In genomic region chr8:126096636-126097170, GRCm38 (mm10) we compare ENCODE assay signal across 25 mouse cellular contexts.
A peak's percentile ranks its signal among the peaks of the same experiment; 100 is the strongest.
DNase-seq lines count a peak whose midpoint lies in the region.
"Had no signal": no experiment of that assay in that cellular context is flagged by ENCODE, and none has a peak within 500 bp of the region (broad histone marks: within the 10 kb centered on the region; RNA-seq: fewer than 3 reads in every experiment).

No protein-coding gene starts in this region.

- H3K4me3 ChIP-seq in heart, embryonic 10.5 days, result no peak overlapping the region
- H3K4me3 ChIP-seq: erythroblast, embryonic 14.5 days; heart, adult 2 months; limb, embryonic 13.5 days; lung, embryonic 15.5 days; midbrain, embryonic 10.5 days; midbrain, embryonic 15.5 days; neural tube, embryonic 15.5 days had no signal

- DNase-seq in heart, embryonic 10.5 days (ENCODE audit: low spot score), result peak; percentile 58
- DNase-seq in heart, adult 8-10 months (ENCODE audit: low spot score), result no peak
- peak; percentile 40 to 71 for DNase-seq in left cerebral cortex, postnatal 25 days (ENCODE audit: low spot score in 2 of 2)
- DNase-seq in left cerebral cortex, adult 8-10 months (ENCODE audit: low spot score in 2 of 2), result no peak
- peak; percentile 38 to 56 for DNase-seq in left cerebral cortex, postnatal 36 days (ENCODE audit: low spot score in 2 of 2)
- DNase-seq in right cerebral cortex, postnatal 25 days, result peak; percentile 34
- DNase-seq in gastrocnemius, postnatal 4 days (ENCODE audit: low spot score in 2 of 2), result no peak
- DNase-seq: adrenal gland, postnatal 14 days; cerebellum, adult 11-12 months; cerebellum, adult 9-11 months; gastrocnemius, postnatal 25 days; heart, adult 2 months; heart, postnatal 14 days; kidney, adult 18-20 months; kidney, postnatal 36 days; layer of hippocampus, postnatal 36 days; spleen, adult 18-20 months; thymus, postnatal 4 days had no signal

- no peaks in the 10 kb centered on the region for H3K9me3 ChIP-seq in heart, embryonic 10.5 days
- H3K9me3 ChIP-seq: limb, embryonic 13.5 days; lung, embryonic 15.5 days; midbrain, embryonic 10.5 days; midbrain, embryonic 15.5 days; neural tube, embryonic 15.5 days had no signal

- 0 out of 2 replicates have a peak, but pooled peaks cover 3% of the 10 kb centered on the region for H3K4me1 ChIP-seq in heart, embryonic 10.5 days
- H3K4me1 ChIP-seq: limb, embryonic 13.5 days; lung, embryonic 15.5 days; midbrain, embryonic 10.5 days; midbrain, embryonic 15.5 days; neural tube, embryonic 15.5 days had no signal

- no peaks in the 10 kb centered on the region for H3K36me3 ChIP-seq in heart, embryonic 10.5 days
- H3K36me3 ChIP-seq: limb, embryonic 13.5 days; lung, embryonic 15.5 days; midbrain, embryonic 10.5 days; midbrain, embryonic 15.5 days; neural tube, embryonic 15.5 days had no signal

- intact Hi-C loops in left cerebral cortex, postnatal 25 days (cut with DNase I), result loop anchor here (5.0 kb wide), 1 partner anchor 139 kb away; no protein-coding TSS in a partner anchor
- intact Hi-C loops in left cerebral cortex, postnatal 36 days (cut with DNase I), result loop anchor here (5.0 kb wide), 1 partner anchor 116 kb away; no protein-coding TSS in a partner anchor

- H3K27ac ChIP-seq in heart, embryonic 10.5 days, result no peak overlapping the region
- H3K27ac ChIP-seq: heart, adult 2 months; limb, embryonic 13.5 days; lung, embryonic 15.5 days; midbrain, embryonic 10.5 days; midbrain, embryonic 15.5 days; neural tube, embryonic 15.5 days; stomach, postnatal 0 days had no signal

- 60% methylated on average over 9 of the region's 9 CpGs for WGBS in heart, embryonic 10.5 days

- H3K27me3 ChIP-seq in heart, embryonic 10.5 days (ENCODE audit: insufficient read depth, poor library complexity, severe bottlenecking), result no peaks in the 10 kb centered on the region
- H3K27me3 ChIP-seq: lung, embryonic 15.5 days; neural tube, embryonic 15.5 days had no signal

Comparison
In these comparisons a context has a peak if more than half of its experiments do, and no peak if none do; other contexts are left out.
1. DNase-seq: peak in heart, embryonic 10.5 days (single experiment), left cerebral cortex, postnatal 25 days (2 of 2), left cerebral cortex, postnatal 36 days (2 of 2) and right cerebral cortex, postnatal 25 days (single experiment); none in heart, adult 8-10 months (single experiment), left cerebral cortex, adult 8-10 months (0 of 2) and gastrocnemius, postnatal 4 days (0 of 2).